Mouse (Mus musculus) MEL (cell line): ENCODE results near the gene Slu7. TPM values are rescaled to one million over a fixed set of nuclear protein-coding genes. Genes with fewer than 3 reads are reported as not detected.

Source experiments
- DNase-seq: peaks from one replicate; pipeline ENCODE4 v3.0.0; 2011; ENCODE audit warnings: low read depth, low spot score
- H3K27ac ChIP-seq: 2 replicates; pipeline ENCODE4 v1.5.1; 2012; ENCODE audit warnings: low read depth, mild to moderate bottlenecking, control low read depth, low read length, moderate library complexity; ENCODE audit not compliant: control insufficient read depth
- H3K27me3 ChIP-seq, 2 experiments: fragments of 150-350 bp in 1 of 2; sonication (generic) in 1 of 2; 2 replicates each; pipeline ENCODE4 v1.6.1; 2012; ENCODE audit warnings: low read length in 2 of 2, mild to moderate bottlenecking in 2 of 2, improper control_type of control experiment in 1 of 2, moderate library complexity in 1 of 2; ENCODE audit not compliant: insufficient read depth in 2 of 2, control insufficient read depth in 1 of 2
- H3K36me3 ChIP-seq, 2 experiments: 2 replicates each; pipeline ENCODE4 v1.6.1; 2012 to 2014; ENCODE audit warnings: low read length in 2 of 2, improper control_type of control experiment in 1 of 2, inconsistent platforms in 1 of 2, mild to moderate bottlenecking in 1 of 2; ENCODE audit not compliant: insufficient read depth in 2 of 2, control insufficient read depth in 1 of 2
- H3K4me1 ChIP-seq, 2 experiments: fragments of 150-350 bp in 1 of 2; sonication (generic) in 1 of 2; 2 replicates each; pipeline ENCODE4 v1.6.1; 2012; ENCODE audit warnings: low read length in 2 of 2, improper control_type of control experiment in 1 of 2, mild to moderate bottlenecking in 1 of 2; ENCODE audit not compliant: insufficient read depth in 2 of 2, control insufficient read depth in 1 of 2
- H3K4me3 ChIP-seq, 2 experiments: fragments of 150-350 bp in 1 of 2; sonication (generic) in 1 of 2; 2 replicates each; pipeline ENCODE4 v1.5.1; 2012; ENCODE audit warnings: low read depth in 2 of 2, low read length in 2 of 2, mild to moderate bottlenecking in 2 of 2, moderate library complexity in 2 of 2, control low read depth in 1 of 2, improper control_type of control experiment in 1 of 2; ENCODE audit not compliant: control insufficient read depth in 1 of 2, insufficient read depth in 1 of 2
- H3K79me2 ChIP-seq: 2 replicates; pipeline ENCODE4 v1.6.1; 2012; ENCODE audit warnings: mild to moderate bottlenecking, low read length, moderate library complexity; ENCODE audit not compliant: control insufficient read depth, poor library complexity, insufficient read depth
- H3K9ac ChIP-seq: 2 replicates; pipeline ENCODE4 v1.6.1; 2012; ENCODE audit warnings: low read depth, mild to moderate bottlenecking, control low read depth, low read length, moderate library complexity; ENCODE audit not compliant: control insufficient read depth, poor library complexity, severe bottlenecking
- H3K9me3 ChIP-seq: fragments of 150-350 bp; sonication (generic); replicated peaks from 2 replicates; pipeline ENCODE4 v1.6.1; 2012; ENCODE audit warnings: mild to moderate bottlenecking, low read length, improper control_type of control experiment, moderate library complexity; ENCODE audit not compliant: insufficient read depth
- BHLHE40 ChIP-seq: IDR thresholded peaks from 2 replicates; pipeline ENCODE4 v1.6.1; 2012; ENCODE audit warnings: low read depth, mild to moderate bottlenecking, inconsistent platforms, low read length, improper control_type of control experiment, borderline replicate concordance
- CHD1 ChIP-seq: IDR thresholded peaks from 2 replicates; pipeline ENCODE4 v1.6.1; 2012; ENCODE audit warnings: low read depth, mild to moderate bottlenecking, inconsistent platforms, low read length, improper control_type of control experiment
- CTCF ChIP-seq, 3 experiments: IDR thresholded peaks in 2 of 3; conservative IDR thresholded peaks in 1 of 3; 2 replicates each; pipeline ENCODE4 v1.5.1; 2011 to 2012; ENCODE audit warnings: low read length in 3 of 3, low read depth in 2 of 3, mild to moderate bottlenecking in 2 of 3, improper control_type of control experiment in 1 of 3, inconsistent platforms in 1 of 3, mixed read lengths in 1 of 3, moderate library complexity in 1 of 3; ENCODE audit not compliant: control insufficient read depth in 1 of 3, insufficient read depth in 1 of 3, poor library complexity in 1 of 3, severe bottlenecking in 1 of 3
- E2F4 ChIP-seq: IDR thresholded peaks from 2 replicates; pipeline ENCODE4 v1.6.1; 2011; ENCODE audit warnings: low read depth, low read length, improper control_type of control experiment, borderline replicate concordance
- EP300 ChIP-seq, 2 experiments: IDR thresholded peaks; 2 replicates each; pipeline ENCODE4 v1.6.1; 2011; ENCODE audit warnings: improper control_type of control experiment in 2 of 2, low read length in 2 of 2, low read depth in 1 of 2, mild to moderate bottlenecking in 1 of 2
- GABPA ChIP-seq: IDR thresholded peaks from 2 replicates; pipeline ENCODE4 v1.6.1; 2012; ENCODE audit warnings: low read depth, mild to moderate bottlenecking, inconsistent platforms, low read length, improper control_type of control experiment, moderate library complexity
- GATA1 ChIP-seq: IDR thresholded peaks from 2 replicates; pipeline ENCODE4 v1.6.1; 2011; ENCODE audit warnings: low read depth, low read length, improper control_type of control experiment
- KAT2A ChIP-seq: conservative IDR thresholded peaks from 2 replicates; pipeline ENCODE4 v1.6.1; 2012; ENCODE audit warnings: low read depth, low read length, improper control_type of control experiment, inconsistent platforms
- MAFK ChIP-seq: IDR thresholded peaks from 2 replicates; pipeline ENCODE4 v1.6.1; 2011; ENCODE audit warnings: low read depth, mild to moderate bottlenecking, low read length, improper control_type of control experiment, borderline replicate concordance
- MAX ChIP-seq: IDR thresholded peaks from 2 replicates; pipeline ENCODE4 v1.6.1; 2011; ENCODE audit warnings: low read length, improper control_type of control experiment
- MYB ChIP-seq: IDR thresholded peaks from 2 replicates; pipeline ENCODE4 v1.6.1; 2011; ENCODE audit warnings: mild to moderate bottlenecking, low read depth, low read length, improper control_type of control experiment
- MYC ChIP-seq: IDR thresholded peaks from 2 replicates; pipeline ENCODE4 v1.6.1; 2011; ENCODE audit warnings: low read depth, mild to moderate bottlenecking, low read length, improper control_type of control experiment, moderate library complexity
- NELFE ChIP-seq: IDR thresholded peaks from 2 replicates; pipeline ENCODE4 v1.6.1; 2011; ENCODE audit warnings: low read depth, low read length, improper control_type of control experiment
- POLR2A ChIP-seq, 2 experiments: IDR thresholded peaks; 2 replicates each; pipeline ENCODE4 v1.6.1; 2011 to 2012; ENCODE audit warnings: low read length in 2 of 2, mild to moderate bottlenecking in 2 of 2, control low read depth in 1 of 2, improper control_type of control experiment in 1 of 2, low read depth in 1 of 2, moderate library complexity in 1 of 2; ENCODE audit not compliant: control insufficient read depth in 1 of 2, insufficient read depth in 1 of 2, poor library complexity in 1 of 2
- POLR2AphosphoS2 ChIP-seq: IDR thresholded peaks from 2 replicates; pipeline ENCODE4 v1.6.1; 2011; ENCODE audit warnings: low read length, improper control_type of control experiment
- POLR2AphosphoS5 ChIP-seq: IDR thresholded peaks from 2 replicates; pipeline ENCODE4 v1.6.1; 2012; ENCODE audit warnings: low read depth, borderline replicate concordance, mild to moderate bottlenecking, inconsistent platforms, low read length, moderate library complexity, mixed read lengths
- RAD21 ChIP-seq: IDR thresholded peaks from 2 replicates; pipeline ENCODE4 v1.6.1; 2011; ENCODE audit warnings: mild to moderate bottlenecking, low read depth, low read length, improper control_type of control experiment
- SIN3A ChIP-seq: IDR thresholded peaks from 2 replicates; pipeline ENCODE4 v1.6.1; 2012; ENCODE audit warnings: low read length, improper control_type of control experiment, inconsistent platforms
- SMC3 ChIP-seq: IDR thresholded peaks from 2 replicates; pipeline ENCODE4 v1.6.1; 2011; ENCODE audit warnings: low read depth, low read length, improper control_type of control experiment
- TAL1 ChIP-seq: IDR thresholded peaks from 2 replicates; pipeline ENCODE4 v1.6.1; 2012; ENCODE audit warnings: mild to moderate bottlenecking, inconsistent platforms, low read length, moderate library complexity, mixed read lengths
- TBP ChIP-seq: IDR thresholded peaks from 2 replicates; pipeline ENCODE4 v1.8.0; 2011; ENCODE audit warnings: low read depth, low read length, improper control_type of control experiment
- TCF12 ChIP-seq: IDR thresholded peaks from 2 replicates; pipeline ENCODE4 v1.6.1; 2014; ENCODE audit warnings: low read depth, mild to moderate bottlenecking, inconsistent platforms, low read length, improper control_type of control experiment, moderate library complexity
- UBTF ChIP-seq: IDR thresholded peaks from 2 replicates; pipeline ENCODE4 v1.6.1; 2012; ENCODE audit warnings: low read depth, mild to moderate bottlenecking, inconsistent platforms, low read length, improper control_type of control experiment, moderate library complexity, borderline replicate concordance; ENCODE audit not compliant: insufficient read depth
- USF1 ChIP-seq: IDR thresholded peaks from 2 replicates; pipeline ENCODE4 v1.6.1; 2014; ENCODE audit warnings: low read depth, mild to moderate bottlenecking, inconsistent platforms, low read length, improper control_type of control experiment, moderate library complexity
- ZC3H11A ChIP-seq: IDR thresholded peaks from 2 replicates; pipeline ENCODE4 v1.6.1; 2012; ENCODE audit warnings: low read depth, mild to moderate bottlenecking, inconsistent platforms, low read length, improper control_type of control experiment
- polyA plus RNA-seq, 2 experiments: library from polyadenylated mRNA; stranded (reverse) in 1 of 2; unstranded in 1 of 2; fragments of >175 nt in 1 of 2; fragments of >200 nt in 1 of 2; gene quantifications; 2 replicates each; pipeline versions ENCODE4 v1.2.1 to v1.2.4; 2012; ENCODE audit warnings: low replicate concordance in 2 of 2, low read depth in 1 of 2; ENCODE audit not compliant: insufficient read length in 2 of 2, insufficient read depth in 1 of 2, missing spikeins in 1 of 2
- total RNA-seq: library from RNA; depleted of rRNA; stranded (reverse); fragments of 300-350 nt; gene quantifications from 2 replicates; pipeline ENCODE4 v1.2.3, GENCODE M21; 2012

Gene Slu7
- total and polyA plus RNA-seq, 3 experiments: 41.6 to 149 (median 46.0) TPM

DNA sequence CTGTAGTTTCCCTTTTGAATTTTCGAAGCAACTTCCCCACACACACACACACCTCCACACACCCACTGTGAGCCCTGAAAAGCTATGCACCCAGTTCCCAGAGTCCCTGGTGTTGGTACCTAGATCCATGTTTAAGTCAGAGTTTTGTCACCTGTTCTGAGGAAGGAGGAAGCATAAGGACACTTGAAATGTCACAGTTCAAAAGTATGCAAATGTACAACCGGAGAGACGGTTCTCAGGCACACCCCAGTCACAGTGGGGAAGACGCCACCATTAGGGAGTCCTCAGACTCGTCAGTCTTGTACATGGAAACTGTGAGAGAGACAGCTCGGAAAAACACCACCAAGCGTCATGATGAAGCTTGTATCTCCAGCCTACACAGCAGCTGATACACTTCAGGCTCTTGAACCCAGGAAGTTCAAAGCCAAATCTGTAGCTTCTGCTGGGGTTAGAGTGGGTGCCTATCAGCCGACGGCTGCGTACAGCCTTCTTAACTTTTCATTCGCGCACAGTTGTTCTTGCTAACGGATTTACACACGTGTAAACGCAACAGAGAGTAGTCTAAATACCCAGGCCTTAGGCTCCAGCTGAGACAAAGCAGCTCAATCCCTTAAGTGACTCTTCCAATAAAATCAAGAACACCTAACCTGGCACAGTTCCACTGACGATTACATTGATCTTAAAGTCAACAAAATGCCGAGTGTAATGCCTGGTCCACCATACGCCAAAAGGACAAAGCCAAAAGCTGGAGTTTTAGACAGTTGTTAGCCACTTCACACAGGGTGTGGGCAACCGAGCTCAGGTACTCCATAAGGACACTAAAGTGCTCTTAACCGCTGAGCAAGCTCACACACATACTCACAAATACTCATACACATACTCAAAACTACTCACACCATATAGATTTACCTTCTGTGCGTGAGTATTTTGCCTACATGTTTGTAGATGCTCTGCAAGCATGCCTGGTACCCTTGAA lies 45.1 kb upstream of the Slu7 start:
- Histone ChIP-seq H3K4me3 (no peak overlapping the region), H3K9me3 (no peaks in the 10 kb centered on the region), H3K36me3 (no peaks in the 10 kb centered on the region), H3K27me3 (no peaks in the 10 kb centered on the region; a peak in 1 of 4 replicates), H3K9ac (no peak overlapping the region), H3K27ac (no peak overlapping the region), H3K4me1 (no peaks in the 10 kb centered on the region), H3K79me2 (no peaks in the 10 kb centered on the region)
- DNase-seq: no peak
- TF ChIP-seq USF1: no peak
- TF ChIP-seq POLR2A (IDR thresholded peaks at IDR 0.05; ENCODE audit: control insufficient read depth in 1 of 2, insufficient read depth in 1 of 2, low read depth in 1 of 2, low read length in 2 of 2, poor library complexity in 1 of 2): no peak
- no peak for TF ChIP-seq UBTF
- TF ChIP-seq CHD1: no peak
- no peak for TF ChIP-seq CTCF (IDR thresholded peaks at IDR 0.05 in 2 of 3, conservative IDR thresholded peaks at IDR 0.05 in 1 of 3; ENCODE audit: control insufficient read depth in 1 of 3, insufficient read depth in 1 of 3, low read depth in 2 of 3, low read length in 3 of 3, poor library complexity in 1 of 3, severe bottlenecking in 1 of 3)
- TF ChIP-seq ZC3H11A: no peak
- no peak for TF ChIP-seq TCF12
- no peak for TF ChIP-seq MYB
- TF ChIP-seq GABPA: no peak
- no peak for TF ChIP-seq EP300 (IDR thresholded peaks at IDR 0.05; ENCODE audit: low read depth in 1 of 2, low read length in 2 of 2)
- no peak for TF ChIP-seq GATA1
- no peak for TF ChIP-seq E2F4
- TF ChIP-seq TAL1: no peak
- no peak for TF ChIP-seq MAFK
- TF ChIP-seq POLR2AphosphoS2: no peak
- TF ChIP-seq BHLHE40: no peak
- TF ChIP-seq KAT2A: no peak

DNA sequence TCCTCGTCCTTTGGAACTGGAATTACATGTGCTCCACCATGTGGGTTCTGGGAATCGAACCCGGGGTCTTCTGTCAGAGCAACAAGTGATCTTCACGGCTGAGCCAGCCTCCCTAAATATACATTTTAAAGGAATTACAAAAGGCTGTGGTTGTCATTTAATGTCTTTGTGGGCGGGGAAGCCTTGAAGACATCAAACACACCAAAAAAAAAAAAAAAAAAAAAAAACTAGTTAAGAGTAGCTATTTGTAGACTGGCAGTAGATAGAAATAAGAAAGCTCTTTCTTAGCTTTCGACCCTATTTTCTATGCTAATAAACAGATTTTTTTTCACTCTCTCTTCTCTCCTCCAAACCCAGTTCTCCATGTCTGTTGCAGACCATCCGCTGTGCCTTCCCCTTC lies 44.4 kb upstream of the Slu7 start:
- no peak overlapping the region for H3K4me3 ChIP-seq
- H3K4me1 ChIP-seq: no peaks in the 10 kb centered on the region
- no peaks in the 10 kb centered on the region; a peak in 1 of 4 replicates for H3K27me3 ChIP-seq
- no peaks in the 10 kb centered on the region for H3K9me3 ChIP-seq
- DNase-seq: no peak
- H3K36me3 ChIP-seq: no peaks in the 10 kb centered on the region
- no peak for TF ChIP-seq BHLHE40
- TF ChIP-seq TBP: no peak
- no peak for TF ChIP-seq MAX
- TF ChIP-seq NELFE: no peak
- no peak for TF ChIP-seq POLR2AphosphoS5
- no peak for TF ChIP-seq EP300 (IDR thresholded peaks at IDR 0.05; ENCODE audit: low read depth in 1 of 2, low read length in 2 of 2)
- no peak for TF ChIP-seq TAL1
- no peak for TF ChIP-seq MYC
- TF ChIP-seq KAT2A: no peak
- TF ChIP-seq SMC3: no peak
- TF ChIP-seq SIN3A: no peak
- TF ChIP-seq RAD21: no peak
- TF ChIP-seq USF1: no peak
- no peak overlapping the region for H3K27ac ChIP-seq
- no peak overlapping the region for H3K9ac ChIP-seq
- no peaks in the 10 kb centered on the region for H3K79me2 ChIP-seq
